Mouse (Mus musculus) hindbrain, embryonic 14.5 days (tissue): ENCODE measurements at regions not wholly inside any gene's neighbourhood (a gene's known extent, or its start where the extent isn't known, plus 50 kb on each side); places are given as distances from the start of the nearest gene placed in this dataset.

Source experiments
- ATAC-seq: fragments of 200-750 bp; cut with Nextera tagmentation; 2 replicates; pipeline ENCODE4 v1.8.0; 2017; ENCODE audit warnings: moderate number of reproducible peaks, mild to moderate bottlenecking, moderate TSS enrichment, moderate library complexity; ENCODE audit not compliant: low FRiP score
- DNase-seq: peaks from one replicate; pipeline ENCODE4 v3.0.0-alpha.2; 2015; ENCODE audit warnings: low spot score
- H3K27ac ChIP-seq: fragments of 300-500 bp; sonication (generic); 2 replicates; pipeline ENCODE4 v1.5.1; 2014; ENCODE audit warnings: mild to moderate bottlenecking, moderate library complexity
- H3K27me3 ChIP-seq: fragments of 300-500 bp; sonication (generic); 2 replicates; pipeline ENCODE4 v1.6.1; 2014; ENCODE audit warnings: mild to moderate bottlenecking, low read length, mixed read lengths; ENCODE audit not compliant: control insufficient read depth, insufficient read depth
- H3K36me3 ChIP-seq: fragments of 300-500 bp; sonication (generic); replicated peaks from 2 replicates; pipeline ENCODE4 v1.6.1; 2014; ENCODE audit not compliant: control insufficient read depth, insufficient read depth
- H3K4me1 ChIP-seq: fragments of 300-500 bp; sonication (generic); replicated peaks from 2 replicates; pipeline ENCODE4 v1.6.1; 2014; ENCODE audit warnings: antibody characterized with exemption, low read length, mixed read lengths; ENCODE audit not compliant: control insufficient read depth, insufficient read depth
- H3K4me2 ChIP-seq: fragments of 300-500 bp; sonication (generic); replicated peaks from 2 replicates; pipeline ENCODE4 v1.6.1; 2014; ENCODE audit warnings: mild to moderate bottlenecking, moderate library complexity
- H3K4me3 ChIP-seq: fragments of 300-500 bp; sonication (generic); replicated peaks from 2 replicates; pipeline ENCODE4 v1.5.1; 2014; ENCODE audit warnings: mild to moderate bottlenecking, low read length
- H3K9ac ChIP-seq: fragments of 300-500 bp; sonication (generic); 2 replicates; pipeline ENCODE4 v1.6.1; 2014
- H3K9me3 ChIP-seq: fragments of 300-500 bp; sonication (generic); 2 replicates; pipeline ENCODE4 v1.6.1; 2016; ENCODE audit warnings: low read length; ENCODE audit not compliant: control insufficient read depth
- WGBS: fragments of 180-500 bp; shearing (Covaris S2); extraction: QIAGEN DNeasy Blood & Tissue Kit; methylation state at CpG from one replicate; pipeline ENCODE4 v1.1.7; 2014; 5-methylcytosine and 5-hydroxymethylcytosine counted together

DNA sequence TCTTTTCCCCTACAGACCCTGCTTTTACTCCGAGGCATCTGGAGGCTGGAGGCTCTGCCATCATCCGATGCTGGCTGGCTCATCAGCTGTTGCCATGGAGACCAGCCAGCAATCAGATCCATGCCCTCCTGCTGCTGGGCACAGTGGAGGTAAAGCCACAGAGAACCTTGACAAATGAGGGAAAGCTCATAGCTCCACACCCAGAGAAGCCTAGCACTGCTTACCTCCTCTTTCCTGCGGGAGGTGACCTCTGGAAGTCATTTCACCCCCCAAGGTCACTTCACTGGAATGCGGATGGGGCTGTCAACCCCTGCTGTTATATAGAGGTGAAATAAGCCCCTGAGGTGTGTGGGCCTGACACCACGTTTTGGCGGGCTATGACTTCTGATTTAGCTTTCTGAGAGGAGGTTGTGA lies 55.9 kb upstream of the Tnrc6c start:
- ATAC-seq (peak; percentile 75), DNase-seq (peak; percentile 79)
- no peaks in the 10 kb centered on the region for H3K9me3 ChIP-seq
- no peak overlapping the region for H3K4me3 ChIP-seq
- WGBS = under 1% methylated on average over 6 of the region's 6 CpGs
- peak overlapping the region; percentile 89 for H3K27ac ChIP-seq
- peaks cover 4% of the 10 kb centered on the region; the same call in 1 of the 2 replicates for H3K27me3 ChIP-seq
- H3K4me1 ChIP-seq = peaks cover 45% of the 10 kb centered on the region
- H3K4me2 ChIP-seq = peak overlapping the region; percentile 30
- H3K9ac ChIP-seq = peak overlapping the region; percentile 32
- H3K36me3 ChIP-seq = no peaks in the 10 kb centered on the region

DNA sequence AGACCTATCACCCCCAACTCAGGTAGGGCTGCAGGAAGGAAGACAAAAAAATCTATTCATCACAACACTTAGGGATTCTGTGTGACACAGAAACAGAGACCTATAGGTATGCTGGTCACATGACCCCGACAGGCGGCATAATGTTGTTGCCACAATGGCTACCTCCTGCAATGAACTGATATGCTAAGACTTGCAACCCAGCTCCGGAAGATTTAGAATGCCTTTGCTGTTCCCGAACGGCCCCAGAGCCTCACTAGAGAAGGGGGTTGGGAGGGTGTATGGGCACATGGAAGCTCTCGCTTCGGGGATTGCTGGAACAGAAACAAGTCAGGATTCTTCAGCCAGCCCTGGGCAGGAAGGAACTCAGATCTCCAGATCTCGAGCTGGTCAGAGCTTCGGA lies 55.5 kb upstream of the Tnrc6c start:
- H3K36me3 ChIP-seq = no peaks in the 10 kb centered on the region
- WGBS = 3% methylated on average over 9 of the region's 9 CpGs
- no peaks in the 10 kb centered on the region for H3K9me3 ChIP-seq
- DNase-seq (peak; percentile 48), ATAC-seq (no peak)
- H3K4me3 ChIP-seq = no peak overlapping the region; the same call in 1 of the 2 replicates
- peak overlapping the region; percentile 89 for H3K27ac ChIP-seq
- peaks cover 4% of the 10 kb centered on the region; the same call in 1 of the 2 replicates for H3K27me3 ChIP-seq
- peaks cover 45% of the 10 kb centered on the region for H3K4me1 ChIP-seq
- peak overlapping the region; percentile 30 for H3K4me2 ChIP-seq
- H3K9ac ChIP-seq = peak overlapping the region; percentile 32; the same call in 1 of the 2 replicates

DNA sequence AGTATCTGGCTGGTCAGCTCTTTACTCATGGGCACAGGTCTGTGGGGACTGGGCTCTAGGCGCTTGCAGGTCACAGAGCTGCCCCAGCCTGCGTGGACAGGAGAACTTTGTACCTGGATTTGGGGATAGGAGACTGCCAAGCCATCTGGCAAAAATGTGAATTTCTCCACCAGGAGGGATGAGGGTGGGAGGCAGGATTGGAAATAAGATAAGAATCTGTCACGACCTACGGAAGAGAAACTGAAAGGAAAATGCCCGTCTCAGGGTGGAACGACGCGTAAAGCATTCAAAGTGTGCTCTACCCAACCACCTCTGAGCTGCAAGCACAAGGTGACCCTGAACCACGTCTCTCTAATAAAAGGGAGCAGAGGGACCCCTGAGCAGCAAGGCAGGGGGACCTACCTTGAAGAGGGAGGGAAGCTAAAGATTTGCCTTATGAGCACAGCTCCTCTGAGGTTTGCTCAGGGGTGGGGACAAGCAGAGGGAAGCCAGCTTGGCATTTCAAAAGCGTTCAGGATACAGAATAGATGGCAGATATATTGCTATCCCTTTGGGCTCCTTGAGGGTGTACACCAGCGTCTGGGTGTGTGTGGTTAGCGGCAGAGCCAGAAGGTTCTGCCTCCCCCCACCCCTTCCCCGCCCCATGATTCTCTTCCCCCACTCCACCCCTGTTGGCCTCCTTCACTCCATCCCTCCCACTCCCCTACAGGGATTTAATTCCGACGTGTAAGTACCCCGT lies 54.9 kb upstream of the Tnrc6c start:
- H3K4me3 ChIP-seq = peak overlapping the region; percentile 7; the same call in 1 of the 2 replicates
- ATAC-seq (no peak), DNase-seq (no peak)

DNA sequence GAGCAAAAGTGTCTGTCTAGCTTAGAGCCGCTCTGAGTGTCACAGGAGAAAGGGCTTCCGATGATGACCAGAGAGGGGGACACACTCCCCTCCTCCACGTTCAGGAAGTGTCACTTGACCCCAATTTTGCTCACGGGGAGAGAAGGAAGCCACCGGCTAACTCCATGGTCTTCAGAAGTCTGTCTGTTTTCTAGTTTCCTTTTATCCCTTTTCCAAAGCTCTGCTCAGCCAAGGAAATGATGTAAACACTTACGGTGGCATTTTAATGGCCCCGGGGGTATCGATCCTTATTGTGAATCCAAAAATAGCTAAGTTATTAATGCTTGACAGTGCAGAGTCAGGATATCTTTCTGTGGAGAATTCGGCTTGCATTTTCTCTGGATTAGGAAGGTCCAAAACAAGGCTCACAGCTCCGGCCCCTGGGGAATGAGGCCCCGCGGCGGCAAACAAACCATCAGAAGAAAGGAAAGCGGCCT lies 54.3 kb upstream of the Tnrc6c start:
- H3K27me3 ChIP-seq = peaks cover 4% of the 10 kb centered on the region; the same call in 1 of the 2 replicates
- DNase-seq (no peak), ATAC-seq (no peak)
- WGBS = 10% methylated on average over 14 of the region's 14 CpGs
- H3K4me3 ChIP-seq = no peak overlapping the region
- no peaks in the 10 kb centered on the region for H3K9me3 ChIP-seq
- 0 out of 2 replicates have a peak overlapping the region, but pooled peaks have one; percentile 7 for H3K9ac ChIP-seq
- peak overlapping the region; percentile 30 for H3K4me2 ChIP-seq
- peak overlapping the region; percentile 89 for H3K27ac ChIP-seq
- peaks cover 45% of the 10 kb centered on the region for H3K4me1 ChIP-seq
- no peaks in the 10 kb centered on the region for H3K36me3 ChIP-seq

More for the DNA sequence above, 54.9 kb upstream of the Tnrc6c start:
- H3K36me3 ChIP-seq = no peaks in the 10 kb centered on the region
- H3K9ac ChIP-seq = 0 out of 2 replicates have a peak overlapping the region, but pooled peaks have one; percentile 32
- H3K27me3 ChIP-seq = peaks cover 4% of the 10 kb centered on the region; the same call in 1 of the 2 replicates
- peak overlapping the region; percentile 30 for H3K4me2 ChIP-seq
- H3K9me3 ChIP-seq = no peaks in the 10 kb centered on the region
- 7% methylated on average over 16 of the region's 16 CpGs for WGBS
- H3K27ac ChIP-seq = peak overlapping the region; percentile 89
- H3K4me1 ChIP-seq = peaks cover 45% of the 10 kb centered on the region

DNA sequence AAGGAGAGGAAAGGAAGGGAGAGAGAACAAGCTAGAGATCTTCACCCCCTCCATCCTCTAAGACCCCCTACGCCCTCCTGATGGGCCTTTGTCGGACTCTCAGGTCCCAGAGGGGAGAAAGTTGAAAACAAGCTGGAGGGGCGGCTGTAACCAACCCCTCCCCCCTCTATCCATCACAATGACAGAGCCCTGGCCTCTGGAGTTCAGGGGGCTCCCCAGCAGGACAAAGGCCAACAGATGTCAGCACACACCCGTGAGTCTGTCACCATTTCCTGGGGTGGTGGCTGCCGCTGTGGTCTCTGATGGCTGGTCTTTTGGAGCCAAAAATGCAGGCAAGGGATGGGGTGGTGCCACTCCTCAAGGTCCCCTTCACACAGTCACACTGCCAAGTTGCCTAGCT lies 52.9 kb upstream of the Tnrc6c start:
- H3K27ac ChIP-seq = no peak overlapping the region
- WGBS = 8% methylated on average over 5 of the region's 5 CpGs
- peaks cover 55% of the 10 kb centered on the region for H3K4me1 ChIP-seq
- no peaks in the 10 kb centered on the region for H3K36me3 ChIP-seq
- no peak overlapping the region for H3K9ac ChIP-seq
- ATAC-seq = no peak
- H3K4me3 ChIP-seq = no peak overlapping the region
- no peaks in the 10 kb centered on the region for H3K27me3 ChIP-seq
- no peak overlapping the region for H3K4me2 ChIP-seq
- no peaks in the 10 kb centered on the region for H3K9me3 ChIP-seq
- no peak for DNase-seq

DNA sequence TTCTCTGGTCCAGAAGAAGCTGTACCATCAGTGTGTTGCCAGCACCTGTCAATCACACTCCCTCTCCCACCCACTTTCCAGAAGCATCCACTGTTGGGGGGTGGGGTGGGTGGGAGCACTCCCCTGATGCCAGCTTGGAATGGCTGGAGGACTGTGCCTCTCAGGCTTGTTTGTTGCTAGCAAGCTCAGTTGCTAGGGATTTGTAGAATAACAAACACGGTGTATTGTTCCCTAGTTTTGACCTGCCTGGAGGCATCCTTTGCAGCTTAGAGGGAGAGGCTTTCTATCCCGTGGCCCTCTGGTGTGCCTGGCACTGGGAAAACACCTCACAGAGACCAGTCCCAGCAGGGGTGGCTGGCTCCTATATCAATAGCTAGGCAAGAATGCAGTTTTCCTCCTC lies 50.1 kb upstream of the Tnrc6c start:
- peaks cover 42% of the 10 kb centered on the region for H3K4me1 ChIP-seq
- no peak overlapping the region for H3K27ac ChIP-seq
- H3K4me2 ChIP-seq = no peak overlapping the region
- no peaks in the 10 kb centered on the region for H3K9me3 ChIP-seq
- no peak overlapping the region for H3K9ac ChIP-seq
- no peaks in the 10 kb centered on the region for H3K36me3 ChIP-seq
- 25% methylated on average over 2 of the region's 2 CpGs for WGBS
- ATAC-seq (no peak), DNase-seq (no peak)
- no peaks in the 10 kb centered on the region for H3K27me3 ChIP-seq
- no peak overlapping the region for H3K4me3 ChIP-seq
